Mouse (Mus musculus): ENCODE measurements around the gene Zbtb8b. TPM values are rescaled to one million over a fixed set of nuclear protein-coding genes. Genes with fewer than 3 reads are reported as not detected.
"Not testable (repeated sequence)": the region's sequence is repeated elsewhere in the genome, so short reads cannot be mapped to it uniquely, and the experiment has no call there.

The Zbtb8b gene
- total and polyA plus RNA-seq, 2 experiments from 2014 or later = 9.7 to 12.9 TPM

DNA sequence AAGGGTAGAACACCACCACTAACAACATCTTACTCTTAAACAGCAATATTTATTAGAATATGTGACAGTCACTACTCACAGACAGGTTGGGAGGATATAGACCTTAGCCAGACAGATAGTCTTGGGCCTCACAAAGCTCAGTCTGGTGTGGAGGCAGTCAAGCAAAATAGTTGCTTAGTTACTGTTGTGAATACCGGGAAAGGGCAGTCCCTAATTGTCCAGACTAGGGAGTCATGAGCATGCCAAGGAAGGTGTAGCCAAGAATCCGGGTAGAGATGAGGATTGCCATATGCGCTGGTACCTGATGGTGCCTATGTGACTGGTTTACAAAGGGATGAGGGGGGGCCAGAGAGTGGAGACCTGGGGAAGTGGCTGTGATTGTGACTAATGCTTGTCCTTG is 21.5 kb upstream of the Zbtb8b start:
- Histone ChIP-seq H3K27ac (peak overlapping the region; percentile 76), H3K4me2 (ENCODE audit: low read depth, low read length) (peak overlapping the region; percentile 69), H3K9me3 (ENCODE audit: low read length) (no peaks in the 10 kb centered on the region), H3K4me1 (ENCODE audit: insufficient read depth, low read length) (peaks cover 7% of the 10 kb centered on the region; the same call in 1 of the 2 replicates), H3K36me3 (ENCODE audit: insufficient read depth, low read length) (peaks cover 27% of the 10 kb centered on the region), H3K4me3 (ENCODE audit: low read length) (peak overlapping the region; percentile 87), H3K27me3 (ENCODE audit: insufficient read depth, low read length) (no peaks in the 10 kb centered on the region), H3K9ac (replicated peaks; ENCODE audit: low read length) (peak overlapping the region; percentile 75)
- WGBS = 35% methylated on average over 3 of the region's 3 CpGs
- TF ChIP-seq CTCF (IDR thresholded peaks at IDR 0.05; ENCODE audit: low read depth) = no peak
- ATAC-seq (no peak), DNase-seq (ENCODE audit: low spot score) (no peak)

DNA sequence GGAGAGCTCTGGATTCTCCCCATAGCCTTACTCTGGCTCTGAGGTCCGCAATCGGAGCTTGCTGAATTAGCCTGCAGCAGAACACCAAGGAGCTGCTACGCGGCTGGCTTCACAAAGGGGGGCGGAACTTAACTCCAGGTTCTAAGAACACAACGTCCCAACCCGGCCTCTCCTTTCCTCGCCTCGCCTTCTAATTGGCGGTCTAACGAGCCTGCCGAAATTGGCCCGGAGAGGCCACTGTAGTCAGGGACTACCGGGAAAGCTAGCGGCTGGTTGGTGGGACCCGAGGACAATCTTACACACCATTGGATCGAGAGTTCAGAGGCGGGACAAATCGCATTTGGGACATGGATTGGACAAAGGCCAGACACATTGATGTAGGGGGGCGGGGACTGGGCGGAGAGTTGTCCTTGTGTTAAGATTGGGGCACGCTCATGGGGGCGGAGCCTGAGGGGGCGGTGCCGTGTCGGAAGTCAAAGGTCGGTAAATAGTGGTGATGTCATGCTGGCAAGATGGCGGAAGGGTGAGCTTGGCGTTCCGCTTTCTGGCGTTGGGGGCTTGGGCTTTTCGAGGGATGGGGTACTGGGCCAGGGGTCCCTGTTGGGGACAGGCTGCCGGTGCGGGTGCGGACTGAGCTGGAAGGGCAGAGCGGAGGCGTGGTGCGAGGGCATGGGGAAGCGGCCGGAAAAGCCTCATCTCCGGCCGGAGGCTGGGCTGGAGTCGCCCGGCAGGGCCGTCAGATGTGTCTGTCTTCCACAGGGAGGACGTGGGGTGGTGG is 20.7 kb upstream of the Zbtb8b start, which contains the start of gene Bsdc1:
TSS of gene Bsdc1 (plus strand) at position 399 of the 778 bp plus-strand sequence.
- H3K36me3 ChIP-seq (ENCODE audit: insufficient read depth, low read length) = peaks cover 20% of the 10 kb centered on the region
- H3K4me1 ChIP-seq (ENCODE audit: insufficient read depth, low read length) = peaks cover 7% of the 10 kb centered on the region; the same call in 1 of the 2 replicates
- peak within 1 kb of the TSS; percentile 87 for H3K27ac ChIP-seq
- peak; percentile 100 for DNase-seq (ENCODE audit: low spot score)
- H3K4me2 ChIP-seq (ENCODE audit: low read depth, low read length) = peak within 1 kb of the TSS; percentile 69
- peak within 1 kb of the TSS; percentile 87 for H3K4me3 ChIP-seq (ENCODE audit: low read length)
- no peaks in the 10 kb centered on the region for H3K27me3 ChIP-seq (ENCODE audit: insufficient read depth, low read length)
- TF ChIP-seq CTCF (IDR thresholded peaks at IDR 0.05; ENCODE audit: low read depth) = 0 out of 2 replicates have a peak, but pooled peaks have one; percentile 8
- under 1% methylated on average over 46 of the region's 46 CpGs for WGBS
- no peaks in the 10 kb centered on the region for H3K9me3 ChIP-seq (ENCODE audit: low read length)
- ATAC-seq = peak; percentile 99
- H3K9ac ChIP-seq (replicated peaks; ENCODE audit: low read length) = peak within 1 kb of the TSS; percentile 75

GRCm38 (mm10) chr4:129460827-129461182 is 20.2 kb upstream of the Zbtb8b start:
- no peak for ATAC-seq
- peak overlapping the region; percentile 67 for H3K4me2 ChIP-seq (ENCODE audit: low read depth, low read length)
- peak overlapping the region; percentile 87 for H3K4me3 ChIP-seq (ENCODE audit: low read length)
- peak overlapping the region; percentile 61 for H3K9ac ChIP-seq (replicated peaks; ENCODE audit: low read length)
- no peaks in the 10 kb centered on the region for H3K9me3 ChIP-seq (ENCODE audit: low read length)
- TF ChIP-seq CTCF (IDR thresholded peaks at IDR 0.05; ENCODE audit: low read depth) = no peak
- H3K36me3 ChIP-seq (ENCODE audit: insufficient read depth, low read length) = peaks cover 14% of the 10 kb centered on the region
- H3K27me3 ChIP-seq (ENCODE audit: insufficient read depth, low read length) = no peaks in the 10 kb centered on the region
- H3K4me1 ChIP-seq (ENCODE audit: insufficient read depth, low read length) = peaks cover 7% of the 10 kb centered on the region; the same call in 1 of the 2 replicates
- peak overlapping the region; percentile 87 for H3K27ac ChIP-seq
- 2% methylated on average over 4 of the region's 4 CpGs for WGBS
- DNase-seq (ENCODE audit: low spot score) = no peak

DNA sequence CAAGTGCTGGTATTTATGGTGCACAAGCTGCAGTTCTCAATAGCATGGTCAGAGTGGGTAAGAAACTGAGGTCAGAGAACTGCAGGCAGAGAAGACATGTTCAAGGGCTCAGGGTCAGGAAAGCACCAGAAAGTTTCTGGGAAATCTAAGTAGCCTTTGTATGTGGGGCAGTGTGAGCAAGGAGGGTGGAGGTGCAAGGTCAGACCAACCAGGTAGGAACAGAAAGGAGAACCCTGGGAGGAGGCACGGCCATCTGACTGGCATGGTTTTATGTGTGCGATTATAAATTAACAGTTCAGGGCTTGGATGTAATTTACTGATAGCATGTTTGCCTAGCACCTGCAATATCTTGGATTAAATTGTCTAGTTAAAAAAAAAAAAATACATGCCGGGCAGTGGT is 19.1 kb upstream of the Zbtb8b start:
- WGBS = 94% methylated on average over 3 of the region's 3 CpGs
- Histone ChIP-seq H3K4me3 (ENCODE audit: low read length) (no peak overlapping the region), H3K27me3 (ENCODE audit: insufficient read depth, low read length) (no peaks in the 10 kb centered on the region), H3K4me2 (ENCODE audit: low read depth, low read length) (no peak overlapping the region), H3K36me3 (ENCODE audit: insufficient read depth, low read length) (peaks cover 5% of the 10 kb centered on the region; the same call in 1 of the 2 replicates), H3K4me1 (ENCODE audit: insufficient read depth, low read length) (peaks cover 11% of the 10 kb centered on the region), H3K9ac (replicated peaks; ENCODE audit: low read length) (no peak overlapping the region), H3K27ac (no peak overlapping the region), H3K9me3 (ENCODE audit: low read length) (no peaks in the 10 kb centered on the region)
- TF ChIP-seq CTCF (IDR thresholded peaks at IDR 0.05; ENCODE audit: low read depth) = no peak
- ATAC-seq (no peak), DNase-seq (ENCODE audit: low spot score) (no peak)

DNA sequence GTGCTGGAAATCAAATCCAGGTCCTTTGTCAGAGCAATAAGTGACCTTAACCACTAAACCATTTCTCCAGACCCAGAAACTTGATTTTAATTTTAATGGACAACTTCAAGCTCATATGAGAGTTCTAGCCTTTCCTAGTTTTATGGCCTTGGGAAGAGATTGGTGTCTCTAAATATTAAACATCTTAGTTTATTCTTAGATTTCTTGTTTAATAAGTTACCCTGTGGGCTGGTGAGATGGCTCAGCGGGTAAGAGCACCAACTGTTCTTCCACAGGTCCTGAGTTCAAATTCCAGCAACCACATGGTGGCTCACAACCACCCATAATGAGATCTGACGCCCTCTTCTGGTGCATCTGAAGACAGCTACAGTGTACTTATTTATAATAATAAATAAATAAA is 16.7 kb upstream of the Zbtb8b start:
- H3K36me3 ChIP-seq (ENCODE audit: insufficient read depth, low read length); H3K27me3 ChIP-seq (ENCODE audit: insufficient read depth, low read length); H3K4me3 ChIP-seq (ENCODE audit: low read length); H3K9me3 ChIP-seq (ENCODE audit: low read length); H3K4me2 ChIP-seq (ENCODE audit: low read depth, low read length); H3K9ac ChIP-seq (replicated peaks; ENCODE audit: low read length); H3K27ac ChIP-seq; DNase-seq (ENCODE audit: low spot score); H3K4me1 ChIP-seq (ENCODE audit: insufficient read depth, low read length); ATAC-seq: not testable (repeated sequence)
- WGBS = 66% methylated on average over 2 of the region's 2 CpGs

GRCm38 (mm10) chr4:129456126-129456525 is 15.5 kb upstream of the Zbtb8b start:
- H3K4me3 ChIP-seq (ENCODE audit: low read length) = no peak overlapping the region
- H3K9me3 ChIP-seq (ENCODE audit: low read length) = no peaks in the 10 kb centered on the region
- no peak for TF ChIP-seq CTCF (IDR thresholded peaks at IDR 0.05; ENCODE audit: low read depth)
- no peak for ATAC-seq
- H3K36me3 ChIP-seq (ENCODE audit: insufficient read depth, low read length) = no peaks in the 10 kb centered on the region
- no peak overlapping the region for H3K27ac ChIP-seq
- H3K4me2 ChIP-seq (ENCODE audit: low read depth, low read length) = no peak overlapping the region
- peaks cover 4% of the 10 kb centered on the region; the same call in 1 of the 2 replicates for H3K4me1 ChIP-seq (ENCODE audit: insufficient read depth, low read length)
- H3K27me3 ChIP-seq (ENCODE audit: insufficient read depth, low read length) = no peaks in the 10 kb centered on the region
- no peak for DNase-seq (ENCODE audit: low spot score)
- WGBS = 62% methylated on average over 5 of the region's 5 CpGs
- H3K9ac ChIP-seq (replicated peaks; ENCODE audit: low read length) = no peak overlapping the region

DNA sequence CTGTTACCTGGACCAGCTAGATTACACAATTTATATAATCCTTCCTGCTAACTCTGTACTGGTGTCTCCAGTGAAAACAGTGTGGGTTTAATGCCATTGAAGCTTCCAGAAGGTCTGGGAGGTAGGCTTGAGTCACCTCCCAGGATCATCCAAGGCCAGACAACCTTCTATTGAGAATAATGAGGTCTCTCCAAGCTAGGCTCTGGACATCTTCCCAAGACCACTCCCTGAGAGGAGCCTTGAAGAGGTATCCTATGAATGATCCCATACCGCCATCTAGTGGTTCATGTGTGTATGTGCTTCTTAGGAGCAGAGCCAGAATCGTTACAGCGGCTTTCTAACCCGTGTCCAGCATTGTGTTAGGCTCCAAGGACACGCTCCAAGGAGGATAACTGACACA is 14.6 kb upstream of the Zbtb8b start:
- peak; percentile 95 for DNase-seq (ENCODE audit: low spot score)
- H3K9ac ChIP-seq (replicated peaks; ENCODE audit: low read length) = no peak overlapping the region
- WGBS = 2% methylated on average over 5 of the region's 5 CpGs
- no peak overlapping the region for H3K4me2 ChIP-seq (ENCODE audit: low read depth, low read length)
- no peak overlapping the region for H3K4me3 ChIP-seq (ENCODE audit: low read length)
- H3K27me3 ChIP-seq (ENCODE audit: insufficient read depth, low read length) = no peaks in the 10 kb centered on the region
- H3K36me3 ChIP-seq (ENCODE audit: insufficient read depth, low read length) = no peaks in the 10 kb centered on the region
- peak; percentile 99 for TF ChIP-seq CTCF (IDR thresholded peaks at IDR 0.05; ENCODE audit: low read depth)
- no peaks in the 10 kb centered on the region for H3K9me3 ChIP-seq (ENCODE audit: low read length)
- H3K4me1 ChIP-seq (ENCODE audit: insufficient read depth, low read length) = peaks cover 4% of the 10 kb centered on the region; the same call in 1 of the 2 replicates
- no peak overlapping the region for H3K27ac ChIP-seq
- peak; percentile 90 for ATAC-seq

Data from hindbrain, postnatal 0 days (tissue).